Mouse (Mus musculus) layer of hippocampus, adult 8-10 months (tissue): ENCODE data around the gene Hnrnpc. TPM values are rescaled to one million over a fixed set of nuclear protein-coding genes. Genes with fewer than 3 reads are reported as not detected.

Experiments
- DNase-seq, 2 experiments: peaks; one replicate each; pipeline ENCODE4 v3.0.0; 2022; ENCODE audit warnings: low spot score in 2 of 2
- total RNA-seq, 4 experiments: library from RNA; stranded (reverse); gene quantifications; 2 replicates each; pipeline ENCODE4 v1.2.4; 2022

Hnrnpc gene
- total RNA-seq: 100 to 1,000 TPM; 197 to 271 (median 244) TPM

GRCm38 (mm10) chr14:52103856-52104676 is at the start of gene Hnrnpc:
Gene Hnrnpc, minus strand, starts transcription at chr14:52104028.
- DNase-seq: peak; percentile 100

- DNase-seq: no peak
Measured at GRCm38 (mm10) chr14:52152613-52153012, 48.8 kb upstream of the Hnrnpc start.

- DNase-seq: peak in 1 of 2 experiments; percentile 42
Measured at GRCm38 (mm10) chr14:52152179-52152578, 48.4 kb upstream of the Hnrnpc start.

- DNase-seq: no peak
Measured at GRCm38 (mm10) chr14:52149888-52150287, 46.1 kb upstream of the Hnrnpc start.

GRCm38 (mm10) chr14:52146540-52146939 is 42.7 kb upstream of the Hnrnpc start:
- no peak for DNase-seq

GRCm38 (mm10) chr14:52144165-52144564 is 40.3 kb upstream of the Hnrnpc start:
- no peak for DNase-seq

GRCm38 (mm10) chr14:52141445-52142127 is 37.8 kb upstream of the Hnrnpc start:
- DNase-seq: no peak

- no peak for DNase-seq
Measured at GRCm38 (mm10) chr14:52140577-52141444, 37.0 kb upstream of the Hnrnpc start.

GRCm38 (mm10) chr14:52133584-52133983 is 29.8 kb upstream of the Hnrnpc start:
- no peak for DNase-seq

GRCm38 (mm10) chr14:52124636-52125035 is 20.8 kb upstream of the Hnrnpc start:
- no peak for DNase-seq

GRCm38 (mm10) chr14:52123918-52124317 is 20.1 kb upstream of the Hnrnpc start:
- DNase-seq: peak; percentile 34 to 74

- no peak for DNase-seq
Measured at GRCm38 (mm10) chr14:52120169-52120568, 16.3 kb upstream of the Hnrnpc start.

GRCm38 (mm10) chr14:52118823-52119608 is 15.2 kb upstream of the Hnrnpc start:
- peak in 1 of 2 experiments; percentile 16 for DNase-seq

GRCm38 (mm10) chr14:52118456-52118822 is 14.6 kb upstream of the Hnrnpc start:
- no peak for DNase-seq

- no peak for DNase-seq
Measured at GRCm38 (mm10) chr14:52117241-52117640, 13.4 kb upstream of the Hnrnpc start.

- no peak for DNase-seq
Measured at GRCm38 (mm10) chr14:52114101-52114500, 10.3 kb upstream of the Hnrnpc start.

GRCm38 (mm10) chr14:52110346-52110745 is 6.5 kb upstream of the Hnrnpc start, which contains the start of gene Rpgrip1:
Gene Rpgrip1, plus strand, starts transcription at chr14:52110704.
- DNase-seq: no peak

GRCm38 (mm10) chr14:52108025-52108424 is 4.2 kb upstream of the Hnrnpc start:
- DNase-seq: no peak

GRCm38 (mm10) chr14:52106741-52107140 is 2.9 kb upstream of the Hnrnpc start:
- peak; percentile 13 to 19 for DNase-seq

- no peak for DNase-seq
Measured at GRCm38 (mm10) chr14:52105308-52105707, 1.5 kb upstream of the Hnrnpc start.
